Mouse (Mus musculus): ENCODE results near the gene Chst12.

The Chst12 gene

GRCm38 (mm10) chr5:140556859-140557258, 51.5 kb downstream of the Chst12 start:
- CTCF ChIA-PET: interaction anchor here in 3 of 4 experiments (0.7 to 1.6 kb wide), 4 partner anchors 10 to 56 kb away, joined by 3 to 7 read pairs (median 4); no protein-coding TSS in a partner anchor
- POLR2A ChIA-PET: interaction anchor here in 2 of 4 experiments (1.2 to 1.9 kb wide), 2 partner anchors 10 kb away, joined by 5 read pairs; no protein-coding TSS in a partner anchor

- CTCF ChIA-PET: interaction anchor here (0.5 to 1.0 kb wide), 6 partner anchors 22 to 188 kb away, joined by 3 to 8 read pairs (median 3); no protein-coding TSS in a partner anchor
- POLR2A ChIA-PET: interaction anchor here in 3 of 4 experiments (0.6 to 1.6 kb wide), 4 partner anchors 10 to 31 kb away, joined by 3 to 7 read pairs (median 4); no protein-coding TSS in a partner anchor
Observed at GRCm38 (mm10) chr5:140562601-140563000, 57.3 kb downstream of the Chst12 start.

GRCm38 (mm10) chr5:140564896-140565295, 59.5 kb downstream of the Chst12 start, which contains the start of gene Grifin:
Gene Grifin (minus strand): TSS chr5:140565071.
- CTCF ChIA-PET: interaction anchor here in 1 of 4 experiments (1.1 kb wide), 1 partner anchor 24 kb away, joined by 3 read pairs; no protein-coding TSS in a partner anchor
- POLR2A ChIA-PET: interaction anchor here in 2 of 4 experiments (1.1 to 3.4 kb wide), 4 partner anchors 8 to 46 kb away, joined by 3 to 22 read pairs (median 3); no protein-coding TSS in a partner anchor

GRCm38 (mm10) chr5:140565451-140565850, 60.1 kb downstream of the Chst12 start:
- ChIA-PET CTCF (interaction anchor here in 2 of 4 experiments (0.6 to 3.4 kb wide), 5 partner anchors 25 to 62 kb away, joined by 3 to 16 read pairs (median 3); no protein-coding TSS in a partner anchor), POLR2A (interaction anchor here in 2 of 4 experiments (0.5 to 3.4 kb wide), 4 partner anchors 8 to 19 kb away, joined by 3 to 22 read pairs (median 3); no protein-coding TSS in a partner anchor)

- ChIA-PET POLR2A (interaction anchor here in 2 of 4 experiments (0.5 to 3.4 kb wide), 3 partner anchors 13 to 18 kb away, joined by 3 to 22 read pairs (median 3); no protein-coding TSS in a partner anchor), CTCF (interaction anchor here in 3 of 4 experiments (0.6 to 3.4 kb wide), 7 partner anchors 10 to 62 kb away, joined by 3 to 16 read pairs (median 3); no protein-coding TSS in a partner anchor)
Observed at GRCm38 (mm10) chr5:140565856-140566255, 60.5 kb downstream of the Chst12 start.

- ChIA-PET POLR2A (interaction anchor here in 3 of 4 experiments (0.6 to 3.4 kb wide), 6 partner anchors 13 to 51 kb away, joined by 3 to 22 read pairs (median 3); partner anchors contain the start of gene Lfng (in 1 of the 3)), CTCF (interaction anchor here in 3 of 4 experiments (0.6 to 3.4 kb wide), 5 partner anchors 10 to 56 kb away, joined by 3 to 16 read pairs (median 3); no protein-coding TSS in a partner anchor)
Observed at GRCm38 (mm10) chr5:140566271-140566670, 60.9 kb downstream of the Chst12 start.

- ChIA-PET POLR2A (interaction anchor here in 3 of 4 experiments (0.5 to 3.4 kb wide), 35 partner anchors 10 to 1835 kb away, joined by 3 to 22 read pairs (median 4); partner anchors contain the start of genes Brat1 (in 1 of the 3), Eif3b (in 1 of the 3) and Lfng (in 1 of the 3)), CTCF (interaction anchor here (0.6 to 3.4 kb wide), 36 partner anchors 10 to 634 kb away, joined by 3 to 22 read pairs (median 4); partner anchors contain the start of genes Gna12 (in 1 of the 4) and Lfng (in 1 of the 4))
Observed at GRCm38 (mm10) chr5:140567321-140567720, 62.0 kb downstream of the Chst12 start.

GRCm38 (mm10) chr5:140567751-140568150, 62.4 kb downstream of the Chst12 start:
- POLR2A ChIA-PET: interaction anchor here in 3 of 4 experiments (0.5 to 3.4 kb wide), 26 partner anchors 11 to 149 kb away, joined by 3 to 22 read pairs (median 4); partner anchors contain the start of genes Brat1 (in 1 of the 3), Eif3b (in 1 of the 3) and Lfng (in 1 of the 3)
- CTCF ChIA-PET: interaction anchor here (0.6 to 3.4 kb wide), 34 partner anchors 11 to 634 kb away, joined by 3 to 22 read pairs (median 4); partner anchors contain the start of genes Gna12 (in 1 of the 4) and Lfng (in 1 of the 4)

- ChIA-PET CTCF (interaction anchor here (0.6 to 3.4 kb wide), 21 partner anchors 11 to 1816 kb away, joined by 3 to 22 read pairs (median 4); no protein-coding TSS in a partner anchor), POLR2A (interaction anchor here in 3 of 4 experiments (0.6 to 3.4 kb wide), 8 partner anchors 10 to 135 kb away, joined by 3 to 22 read pairs (median 5); no protein-coding TSS in a partner anchor)
Observed at GRCm38 (mm10) chr5:140568321-140568970, 63.1 kb downstream of the Chst12 start.

- ChIA-PET POLR2A (interaction anchor here in 3 of 4 experiments (0.6 to 1.6 kb wide), 4 partner anchors 9 to 43 kb away, joined by 3 to 6 read pairs (median 4); no protein-coding TSS in a partner anchor), CTCF (interaction anchor here (0.6 to 3.0 kb wide), 16 partner anchors 10 to 1816 kb away, joined by 3 to 22 read pairs (median 4); no protein-coding TSS in a partner anchor)
Observed at GRCm38 (mm10) chr5:140569032-140569595, 63.8 kb downstream of the Chst12 start.

- ChIA-PET CTCF (interaction anchor here in 2 of 4 experiments (0.7 to 2.1 kb wide), 3 partner anchors 42 to 633 kb away, joined by 4 to 9 read pairs (median 4); no protein-coding TSS in a partner anchor), POLR2A (interaction anchor here in 1 of 4 experiments (1.2 kb wide), 1 partner anchor 20 kb away, joined by 3 read pairs; no protein-coding TSS in a partner anchor)
Observed at GRCm38 (mm10) chr5:140570223-140570870, 65.0 kb downstream of the Chst12 start.

GRCm38 (mm10) chr5:140571201-140571600, 65.9 kb downstream of the Chst12 start:
- ChIA-PET CTCF (no interaction called here), POLR2A (no interaction called here)

- CTCF ChIA-PET: no interaction called here
- POLR2A ChIA-PET: interaction anchor here in 1 of 4 experiments (1.9 kb wide), 1 partner anchor 10 kb away, joined by 6 read pairs; no protein-coding TSS in a partner anchor
Observed at GRCm38 (mm10) chr5:140571673-140572072, 66.3 kb downstream of the Chst12 start.

- CTCF ChIA-PET: no interaction called here
Observed at GRCm38 (mm10) chr5:140572611-140573010, 67.3 kb downstream of the Chst12 start.

More at GRCm38 (mm10) chr5:140572611-140573010, 67.3 kb downstream of the Chst12 start:
- POLR2A ChIA-PET: interaction anchor here in 2 of 4 experiments (1.0 to 1.9 kb wide), 3 partner anchors 9 to 48 kb away, joined by 3 to 6 read pairs (median 4); no protein-coding TSS in a partner anchor
